Mouse (Mus musculus) adrenal gland, postnatal 0 days (tissue): ENCODE results near the gene Olfr739. TPM values are rescaled to one million over a fixed set of nuclear protein-coding genes. Genes with fewer than 3 reads are reported as not detected.

Experiments used
- polyA plus RNA-seq: library from polyadenylated mRNA; unstranded; fragments of >200 nt; fragmentation: Nextera tagmentation; extraction: Ambion mirVana; gene quantifications from 2 replicates; pipeline ENCODE4 v1.2.1, GENCODE M21; 2015

Gene Olfr739
- not detected in 2 replicates for polyA plus RNA-seq

DNA sequence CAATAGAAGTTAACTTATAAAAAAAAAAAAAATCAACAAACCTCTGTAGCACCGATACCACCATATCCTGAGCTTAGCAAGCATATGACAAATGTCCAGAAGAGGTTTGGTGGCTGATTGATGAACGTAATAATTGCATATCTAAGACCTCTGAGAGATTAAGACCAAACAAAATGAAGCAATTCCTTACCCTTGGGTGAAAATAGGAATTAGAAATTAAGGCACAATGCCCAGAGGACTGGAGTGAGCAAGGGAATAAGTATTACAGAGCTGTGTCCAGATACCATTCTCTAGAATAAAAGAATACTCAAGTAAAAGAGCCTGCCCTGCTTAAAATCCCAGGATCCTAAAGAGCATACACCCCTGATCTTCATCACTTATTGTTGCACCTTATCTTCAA, at the start of gene Olfr739:
Gene Olfr739, plus strand, starts transcription at position 301 of the 400 bp plus-strand sequence.

DNA sequence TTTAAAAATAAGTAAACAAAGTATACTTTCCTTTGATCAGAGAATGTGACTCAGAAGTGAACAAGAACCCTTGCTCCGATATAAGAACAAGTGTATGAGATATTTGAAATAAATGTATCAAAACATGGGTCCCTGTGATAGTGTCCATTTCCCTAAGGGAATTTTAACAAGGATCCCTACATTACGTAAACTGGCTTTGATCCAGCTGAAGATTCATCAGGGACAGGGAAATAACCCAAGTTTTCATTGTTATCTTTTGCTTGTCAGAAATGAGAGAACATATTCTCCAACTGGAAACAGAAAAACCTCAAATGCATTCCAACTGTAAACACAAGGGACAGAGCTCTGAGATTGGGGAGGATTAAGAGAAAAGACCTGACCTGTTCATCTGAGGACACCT, 37.6 kb upstream of the Olfr739 start, which contains the start of gene Olfr736:
Gene Olfr736, plus strand, starts transcription at position 301 of the 400 bp plus-strand sequence.

DNA sequence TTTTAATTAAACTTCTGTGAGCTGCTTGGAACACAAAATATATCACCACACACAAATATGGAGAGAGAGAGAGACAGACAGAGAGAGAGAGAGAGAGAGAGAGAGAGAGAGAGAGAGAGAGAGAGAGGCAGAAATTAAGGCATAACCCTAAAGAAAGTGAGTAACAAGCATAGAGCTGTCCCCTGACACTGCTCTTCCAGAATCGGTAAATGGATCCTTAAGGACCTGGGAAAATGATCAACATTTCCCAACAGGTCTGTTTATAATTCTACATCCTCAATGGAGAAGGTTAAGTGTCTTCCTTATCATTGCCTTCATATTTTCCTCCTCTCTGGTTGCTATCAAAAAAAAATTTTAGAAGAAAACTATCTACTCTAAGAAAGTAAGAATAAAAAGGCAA, 11.2 kb upstream of the Olfr739 start, which contains the start of gene Olfr738:
Gene Olfr738, plus strand, starts transcription at position 301 of the 400 bp plus-strand sequence.

DNA sequence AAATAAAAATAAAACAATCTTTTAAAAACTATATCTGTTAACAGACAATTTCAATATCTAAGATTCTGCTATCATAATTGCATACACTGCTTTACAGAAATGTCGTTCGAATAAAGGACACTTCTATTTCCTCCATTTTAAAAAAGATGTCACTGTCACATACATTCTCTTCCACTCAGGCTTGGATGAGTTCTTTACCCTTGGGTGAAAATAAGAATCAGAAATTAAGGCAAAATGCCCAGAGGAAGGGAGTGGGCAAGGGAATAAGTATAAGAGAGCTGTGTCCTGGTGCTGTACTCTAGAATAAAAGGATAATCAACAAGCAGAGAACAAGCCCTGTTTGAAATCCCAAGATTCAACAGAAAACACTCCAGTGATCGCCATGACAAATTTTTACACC, 26.8 kb downstream of the Olfr739 start, which contains the start of gene Olfr740:
Gene Olfr740, plus strand, starts transcription at position 301 of the 400 bp plus-strand sequence.

DNA sequence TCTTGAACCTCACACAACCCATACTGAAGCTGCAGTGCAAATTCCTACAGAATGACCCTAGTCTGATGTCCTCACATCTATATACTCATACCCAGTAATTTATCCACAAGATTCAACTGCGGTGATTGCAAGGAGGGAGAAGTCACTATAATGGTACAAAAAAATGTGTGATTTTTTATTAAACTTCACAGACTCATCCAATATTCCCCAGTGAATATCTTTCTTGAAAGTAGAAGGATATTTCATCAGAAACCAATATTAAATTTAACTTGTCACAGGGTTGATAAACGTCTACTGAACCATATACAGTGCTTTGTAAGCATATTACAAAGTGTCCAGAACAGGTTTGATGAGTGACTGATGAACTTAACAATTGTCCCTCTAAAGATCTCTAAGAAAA, 54.0 kb downstream of the Olfr739 start, which contains the start of gene Olfr741:
Gene Olfr741, plus strand, starts transcription at position 301 of the 400 bp plus-strand sequence.

Other genes starting within 250 kb of the Olfr739 start
- gene Olfr730, start 230.4 kb upstream of the Olfr739 start, polyA plus RNA-seq, result not detected in 2 replicates
- not detected in 2 replicates for gene Olfr731, start 176.8 kb upstream of the Olfr739 start, polyA plus RNA-seq
- not detected in 2 replicates for gene Olfr732, start 134.4 kb upstream of the Olfr739 start, polyA plus RNA-seq
- gene Olfr733, start 117.1 kb upstream of the Olfr739 start, polyA plus RNA-seq, result not detected in 2 replicates
- not detected in 2 replicates for gene Olfr734, start 91.9 kb upstream of the Olfr739 start, polyA plus RNA-seq
- not detected in 2 replicates for gene Olfr735, start 69.8 kb upstream of the Olfr739 start, polyA plus RNA-seq
- gene Tlr11, start 60.7 kb upstream of the Olfr739 start, polyA plus RNA-seq, result not detected in 2 replicates
- not detected in 2 replicates for gene Olfr736, start 37.5 kb upstream of the Olfr739 start, polyA plus RNA-seq
- not detected in 2 replicates for gene Olfr738, start 11.1 kb upstream of the Olfr739 start, polyA plus RNA-seq
- gene Olfr740, start 26.9 kb downstream of the Olfr739 start, polyA plus RNA-seq, result not detected in 2 replicates
- gene Olfr741, start 54.1 kb downstream of the Olfr739 start, polyA plus RNA-seq, result not detected in 2 replicates
- not detected in 2 replicates for gene Olfr742, start 85.0 kb downstream of the Olfr739 start, polyA plus RNA-seq
- not detected in 2 replicates for gene Olfr743, start 103.2 kb downstream of the Olfr739 start, polyA plus RNA-seq
- gene Olfr744, start 196.3 kb downstream of the Olfr739 start, polyA plus RNA-seq, result not detected in 2 replicates
- gene Olfr745, start 220.8 kb downstream of the Olfr739 start, polyA plus RNA-seq, result not detected in 2 replicates
- gene Olfr746, start 228.5 kb downstream of the Olfr739 start, polyA plus RNA-seq, result not detected in 2 replicates